Mouse (Mus musculus) olfactory bulb, adult 2 months (tissue): ENCODE results near the gene Herc4.

Experiments used
- CTCF ChIP-seq: fragments of 200-500 bp; IDR thresholded peaks from 2 replicates; pipeline ENCODE4 v1.5.1; 2012; ENCODE audit warnings: low read depth, mild to moderate bottlenecking, low read length, moderate library complexity; ENCODE audit not compliant: insufficient read depth
- POLR2A ChIP-seq: fragments of 200-500 bp; IDR thresholded peaks from 2 replicates; pipeline ENCODE4 v1.6.1; 2012; ENCODE audit warnings: mild to moderate bottlenecking, low read depth, low read length, moderate library complexity; ENCODE audit not compliant: insufficient read depth

DNA sequence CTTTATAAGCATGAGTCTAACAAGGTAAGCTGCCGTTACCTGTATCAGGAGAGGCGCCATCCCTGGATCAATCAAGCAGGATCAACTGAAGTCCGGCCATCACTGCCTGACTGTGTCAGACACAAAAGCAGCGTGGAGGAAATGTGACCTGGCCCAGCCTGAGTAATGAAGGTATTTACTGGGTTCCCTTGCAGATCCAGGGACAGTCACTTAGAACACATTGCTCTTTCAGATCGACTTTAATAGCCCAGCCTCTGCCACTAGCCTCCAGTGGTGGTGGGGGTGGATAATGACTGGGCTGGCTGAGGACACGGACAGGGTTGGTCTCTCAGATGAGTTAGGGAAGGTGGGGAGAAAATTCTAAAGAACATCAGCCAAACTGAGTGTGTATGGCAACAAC lies 34.7 kb upstream of the Herc4 start:
- TF ChIP-seq CTCF (no peak), POLR2A (no peak)
